Mouse (Mus musculus) ES-E14 (cell line): Measurements from ENCODE around the gene Cdc20.

Experiments
- CHD2 ChIP-seq: IDR thresholded peaks from 2 replicates; pipeline ENCODE4 v1.6.1; 2014; ENCODE audit warnings: mild to moderate bottlenecking, low read depth, low read length, inconsistent platforms
- HCFC1 ChIP-seq: IDR thresholded peaks from 2 replicates; pipeline ENCODE4 v1.6.1; 2012; ENCODE audit warnings: low read length, inconsistent platforms, borderline replicate concordance; ENCODE audit not compliant: insufficient read depth
- MAFK ChIP-seq: IDR thresholded peaks from 2 replicates; pipeline ENCODE4 v1.6.1; 2014; ENCODE audit warnings: mild to moderate bottlenecking, low read depth, low read length, inconsistent platforms; ENCODE audit not compliant: insufficient read depth
- ZC3H11A ChIP-seq: IDR thresholded peaks from 2 replicates; pipeline ENCODE4 v1.6.1; 2012; ENCODE audit warnings: low read depth, mild to moderate bottlenecking, inconsistent platforms, low read length, borderline replicate concordance
- ZNF384 ChIP-seq: IDR thresholded peaks from 2 replicates; pipeline ENCODE4 v1.6.1; 2012; ENCODE audit warnings: low read depth, low read length, inconsistent platforms

DNA sequence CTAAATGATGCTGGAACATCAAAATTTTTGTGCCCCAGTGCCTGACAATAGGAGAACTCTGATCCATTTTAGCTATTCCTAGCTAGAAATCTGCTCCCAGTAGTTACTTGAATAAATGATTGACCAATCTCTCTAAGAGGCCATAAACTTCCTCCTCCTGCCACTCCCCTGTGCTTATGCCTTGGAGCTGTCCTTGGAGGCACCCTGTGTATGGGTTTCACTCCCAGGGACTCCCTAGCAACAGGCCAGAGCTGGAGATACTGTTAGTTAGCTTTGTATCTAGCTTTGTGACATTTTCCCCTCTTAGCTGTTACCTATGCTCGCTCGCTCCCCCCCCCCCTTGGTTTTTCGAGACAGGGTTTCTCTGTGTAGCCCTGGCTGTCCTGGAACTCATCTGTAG lies 15.8 kb downstream of the Cdc20 start:
- TF ChIP-seq HCFC1 (no peak), CHD2 (no peak), ZNF384 (no peak), MAFK (no peak), ZC3H11A (no peak)
